Mouse (Mus musculus) c-Kit-positive CD71-negative TER-119-negative erythroid progenitor cells, embryonic 14.5 days (primary cell): ENCODE results near the gene Tfec.

Experiments
- DNase-seq: peaks from one replicate; pipeline ENCODE4 v3.0.0-alpha.2; 2013; ENCODE audit warnings: low read depth

The Tfec gene

DNA sequence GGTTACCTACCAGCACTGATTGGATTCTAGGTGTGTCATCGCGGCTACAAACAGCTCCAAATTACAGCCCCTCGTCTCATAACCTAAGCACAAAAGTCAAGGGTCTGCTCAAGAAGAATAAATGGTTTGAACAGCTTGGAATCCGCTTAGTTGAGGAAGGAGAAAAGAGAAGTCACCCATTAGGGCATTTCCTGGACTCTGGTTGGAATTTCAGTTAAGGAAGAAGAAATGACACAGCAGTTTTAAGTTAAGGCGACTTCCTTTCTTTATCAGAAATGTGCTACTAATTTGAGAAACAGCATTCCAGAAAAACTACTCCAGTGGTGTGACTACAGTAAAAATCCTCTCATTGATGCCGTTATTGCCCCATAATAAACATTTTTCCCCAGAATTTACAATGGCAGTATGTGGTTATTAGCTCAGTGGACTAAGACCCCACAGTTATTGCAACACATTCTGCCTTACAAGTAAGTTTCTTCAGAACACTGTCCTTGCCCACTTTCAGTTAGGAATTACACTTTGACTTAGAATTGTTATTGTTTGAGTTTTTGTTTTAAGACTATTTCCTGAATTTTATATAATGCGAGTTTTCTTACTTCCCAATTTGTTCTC, at the start of gene Tfec:
Gene Tfec, minus strand, starts transcription at position 191 of the 612 bp plus-strand sequence.
- no peak for DNase-seq

DNA sequence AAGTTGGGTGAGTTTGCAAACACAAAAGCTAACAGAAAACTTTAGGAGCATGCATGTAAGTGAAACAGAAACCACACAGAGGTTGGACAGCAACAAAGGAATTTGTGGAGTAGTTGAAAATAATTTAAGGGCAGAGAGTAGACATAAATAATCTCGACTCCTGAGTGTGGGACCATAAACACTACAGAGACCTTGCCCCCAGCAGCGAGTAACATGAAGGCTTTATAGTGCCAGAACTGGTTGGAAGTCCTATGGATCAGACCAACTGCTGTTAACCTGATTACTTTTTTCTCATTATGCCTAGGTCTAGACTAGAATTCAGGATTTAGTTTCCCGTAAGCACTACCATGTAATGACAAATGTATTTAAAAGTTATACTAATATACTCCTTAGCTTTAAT, 49.6 kb upstream of the Tfec start:
- DNase-seq = no peak

DNA sequence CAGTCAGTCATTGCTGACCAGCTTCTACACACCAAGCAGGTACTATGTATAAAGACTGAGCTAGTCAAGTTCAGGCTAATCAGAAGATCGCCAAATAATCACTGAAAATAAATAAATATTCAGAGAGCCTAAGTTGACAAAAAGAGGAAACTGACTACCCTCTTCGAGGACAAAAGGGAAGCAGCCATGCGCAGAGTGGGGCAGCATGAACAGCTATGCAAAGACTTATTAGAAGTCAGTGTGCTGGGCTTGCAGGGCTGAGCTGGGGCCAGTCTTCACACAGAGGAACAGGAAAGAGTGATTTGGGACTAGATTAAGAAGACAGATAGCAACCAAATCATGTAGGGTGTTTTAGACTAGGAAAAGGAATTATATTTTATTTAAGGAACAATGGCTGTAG, 45.3 kb upstream of the Tfec start:
- no peak for DNase-seq

DNA sequence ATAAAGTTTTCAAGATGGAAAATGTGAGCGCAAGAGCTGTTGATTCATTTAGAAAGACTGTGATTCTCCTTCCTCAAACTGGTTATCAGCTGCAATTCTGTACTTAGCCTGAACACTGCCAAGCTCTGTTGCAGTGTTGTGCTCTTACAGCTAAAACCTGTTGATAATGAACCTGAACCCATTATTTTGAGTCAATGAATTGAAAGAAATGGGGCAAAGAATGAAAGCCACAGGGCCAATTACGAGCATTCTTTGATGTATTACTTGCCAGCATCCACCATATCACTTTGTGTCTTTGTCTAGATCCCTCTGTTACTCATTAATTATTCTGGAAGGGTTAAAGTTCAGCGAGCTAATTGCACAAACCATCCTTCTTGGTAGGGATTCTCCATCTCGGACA, 44.2 kb upstream of the Tfec start:
- DNase-seq = no peak

DNA sequence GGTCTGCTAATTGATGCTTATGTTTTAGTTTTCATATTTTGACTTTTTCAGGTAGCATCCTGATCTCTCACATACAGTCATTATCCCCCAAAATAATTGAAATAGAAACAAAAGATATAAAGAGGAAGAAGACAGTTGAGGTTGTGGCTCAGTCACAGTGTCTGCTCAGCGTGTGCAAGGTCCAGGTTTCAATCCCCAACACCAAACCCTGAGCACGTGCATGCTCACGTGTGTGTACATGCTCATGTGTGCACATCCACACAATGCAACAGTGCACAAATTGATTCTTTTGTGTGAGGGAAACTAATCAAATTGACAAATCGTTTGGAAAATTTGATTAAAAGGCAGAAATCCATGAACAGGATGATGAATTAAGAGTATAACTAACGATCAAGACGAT, 32.8 kb upstream of the Tfec start:
- DNase-seq = no peak

DNA sequence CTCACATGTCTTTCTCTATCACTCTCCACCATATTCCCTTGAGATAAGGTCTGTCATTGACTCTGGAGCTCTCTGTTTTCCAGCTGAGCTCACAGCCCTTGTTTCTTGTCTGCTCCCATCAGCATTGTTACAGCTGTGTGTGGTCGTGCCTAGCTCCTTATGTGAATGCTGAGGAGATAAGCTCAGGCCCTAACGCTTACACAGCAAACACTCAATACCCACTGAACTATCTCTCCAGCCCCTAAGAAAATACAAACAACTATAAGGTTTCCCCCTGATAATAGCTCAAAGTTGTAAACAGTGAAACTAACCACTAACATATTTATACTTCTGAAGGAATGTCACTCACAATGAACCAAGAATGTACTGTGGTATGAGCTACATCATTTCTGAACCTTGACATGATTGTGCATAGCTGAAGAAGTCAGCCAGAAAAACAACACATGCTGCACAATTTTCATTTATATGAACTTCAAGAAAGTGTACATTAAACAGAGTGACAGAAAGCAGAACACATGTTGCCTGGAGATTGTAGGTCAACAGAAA, 21.9 kb upstream of the Tfec start:
- DNase-seq = no peak

DNA sequence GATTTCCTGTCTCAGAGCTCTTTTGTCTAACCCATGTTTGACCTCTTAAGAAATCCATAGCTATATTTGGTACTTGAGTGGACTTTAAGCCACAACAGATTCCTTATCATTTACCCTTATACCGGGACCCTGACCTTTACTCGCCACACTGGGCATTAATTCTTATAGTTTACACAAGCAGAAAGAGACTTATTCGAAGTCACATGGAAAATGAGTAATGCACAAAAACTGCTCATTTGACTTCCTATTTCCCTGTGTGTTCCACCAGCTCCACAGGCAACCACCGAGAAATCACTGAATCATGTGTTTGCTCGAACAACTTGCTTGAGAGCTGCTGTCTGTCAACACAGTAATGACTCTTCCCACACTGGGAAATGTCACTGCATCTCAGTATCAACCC, 6.4 kb downstream of the Tfec start:
- no peak for DNase-seq

DNA sequence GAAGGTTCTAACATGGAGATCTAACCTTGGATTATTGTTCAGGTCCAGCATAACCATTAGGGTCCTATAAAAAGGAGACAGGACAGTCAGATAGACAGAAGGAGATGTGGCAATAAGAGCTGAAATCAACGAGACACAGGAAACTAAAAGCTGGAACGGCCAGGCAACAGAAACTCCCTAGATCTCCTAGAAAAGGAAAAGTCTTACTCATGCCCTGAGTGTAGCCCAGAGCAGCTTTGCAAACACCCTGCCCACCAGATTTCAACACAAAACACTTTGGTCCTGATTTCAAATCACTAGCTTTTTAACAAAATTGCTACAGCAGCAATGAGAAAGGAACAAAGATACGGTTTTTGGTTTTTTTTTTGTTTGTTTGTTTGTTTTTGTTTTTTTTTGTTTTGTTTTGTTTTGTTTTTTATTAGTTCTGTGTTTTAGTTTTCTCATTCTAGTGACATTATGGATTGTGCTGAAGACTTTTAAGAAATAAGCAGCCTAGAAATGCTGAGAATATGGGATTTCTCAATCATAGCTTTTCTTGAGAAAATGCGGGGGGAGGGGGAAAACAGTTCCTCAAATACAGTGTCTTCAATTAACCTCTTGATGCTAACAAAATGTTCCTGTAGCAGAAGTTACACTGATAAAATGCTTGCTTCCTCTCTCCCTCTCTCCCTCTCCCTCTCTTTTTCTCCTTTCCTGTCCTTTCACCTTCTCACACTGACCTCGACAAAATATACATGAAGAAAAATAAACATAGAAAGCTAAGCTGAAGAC, 14.5 kb downstream of the Tfec start:
- DNase-seq = no peak

DNA sequence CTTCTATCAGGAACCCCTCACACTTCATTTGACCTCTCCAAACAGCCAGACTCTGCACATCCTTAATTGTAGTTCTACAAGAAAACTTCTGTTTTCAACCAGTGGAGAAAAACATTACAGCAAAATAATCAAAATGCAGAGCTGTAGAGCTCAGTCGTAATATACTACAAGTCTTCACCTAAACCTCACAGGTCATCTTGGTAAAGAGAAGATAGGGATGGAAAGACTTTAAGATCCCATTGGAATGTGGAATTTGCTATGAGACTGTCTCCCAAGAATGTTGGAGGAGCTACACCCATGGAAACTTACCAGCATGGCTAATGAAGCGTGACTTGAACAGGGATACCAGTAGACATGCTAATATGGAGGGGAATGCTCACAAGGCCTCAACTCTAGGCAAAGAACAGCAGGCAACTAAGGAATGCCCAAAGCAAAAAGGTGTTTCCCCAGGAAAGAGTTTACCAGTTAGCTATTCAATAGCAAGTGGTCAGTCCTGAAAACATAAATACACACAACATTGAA, 24.2 kb downstream of the Tfec start:
- DNase-seq = no peak

DNA sequence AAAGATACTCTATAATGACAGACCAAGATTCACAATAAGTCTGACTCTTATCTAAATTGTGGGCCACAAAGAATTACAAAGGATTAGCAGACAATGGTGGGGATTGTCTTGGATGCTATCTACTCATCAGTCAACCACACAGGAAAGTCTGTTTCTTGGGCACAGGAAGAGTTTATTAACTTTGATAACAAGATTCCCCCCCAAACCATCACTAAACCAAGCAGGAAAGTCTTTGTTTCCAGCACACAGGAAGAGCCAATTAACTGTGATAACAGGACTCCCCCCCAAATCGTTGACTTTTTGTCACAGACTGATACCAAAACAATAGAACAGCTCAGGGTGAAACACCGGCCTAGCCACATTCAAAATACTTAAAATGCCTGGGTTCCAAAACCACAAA, 28.2 kb downstream of the Tfec start:
- DNase-seq = no peak

DNA sequence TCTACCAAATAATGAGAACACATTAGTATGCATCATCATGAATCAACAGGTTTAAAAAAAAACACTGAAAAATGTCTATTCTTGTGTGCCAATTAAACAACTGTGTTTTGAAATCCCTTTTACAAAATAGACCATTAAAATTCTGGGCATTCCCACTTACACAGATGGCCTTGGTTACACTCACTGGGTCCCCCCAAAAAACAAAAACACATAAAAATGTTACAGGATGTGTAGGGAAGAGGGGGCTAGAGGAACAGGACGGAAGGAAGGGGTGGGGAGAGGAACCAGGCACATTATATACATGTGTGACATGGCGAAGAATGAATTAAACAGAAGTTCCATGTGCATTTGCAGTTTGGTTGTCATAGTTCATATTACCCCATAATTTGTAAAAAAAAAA, 29.9 kb downstream of the Tfec start:
- DNase-seq = no peak

DNA sequence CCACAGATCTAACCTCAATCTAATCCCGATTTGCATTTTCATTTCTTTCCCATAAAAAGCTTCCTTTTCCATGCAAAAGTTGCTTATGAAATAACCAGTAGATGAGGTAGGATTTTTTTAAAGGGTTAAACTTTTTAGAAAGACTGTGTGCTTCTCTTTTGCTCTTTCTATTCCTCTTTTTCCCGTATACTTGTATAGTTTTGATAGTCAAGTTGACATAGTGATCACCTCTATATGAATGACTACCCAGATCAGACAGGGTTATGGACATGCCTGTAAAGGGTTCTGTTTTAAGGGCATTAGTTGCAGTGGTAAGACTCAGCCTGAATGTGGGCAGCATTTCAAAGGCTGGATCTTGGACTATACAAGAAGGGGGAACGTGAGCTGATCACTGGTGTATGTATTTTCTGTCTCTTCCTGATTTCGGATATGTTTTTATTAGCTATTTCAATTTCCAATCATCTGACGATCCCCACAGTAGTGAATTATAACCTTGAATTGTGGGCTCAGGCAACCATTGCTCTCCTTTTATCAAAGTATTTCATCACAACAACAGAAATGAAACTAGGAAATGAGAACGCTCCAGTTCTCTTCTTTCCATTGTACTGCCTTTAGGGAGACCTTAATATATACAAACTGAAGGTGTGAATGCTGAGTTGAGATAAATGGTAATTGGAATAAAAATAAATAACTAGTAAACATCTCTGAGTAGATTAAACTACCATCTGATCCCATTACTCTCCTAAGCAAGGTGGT, 35.3 kb downstream of the Tfec start:
- no peak for DNase-seq

DNA sequence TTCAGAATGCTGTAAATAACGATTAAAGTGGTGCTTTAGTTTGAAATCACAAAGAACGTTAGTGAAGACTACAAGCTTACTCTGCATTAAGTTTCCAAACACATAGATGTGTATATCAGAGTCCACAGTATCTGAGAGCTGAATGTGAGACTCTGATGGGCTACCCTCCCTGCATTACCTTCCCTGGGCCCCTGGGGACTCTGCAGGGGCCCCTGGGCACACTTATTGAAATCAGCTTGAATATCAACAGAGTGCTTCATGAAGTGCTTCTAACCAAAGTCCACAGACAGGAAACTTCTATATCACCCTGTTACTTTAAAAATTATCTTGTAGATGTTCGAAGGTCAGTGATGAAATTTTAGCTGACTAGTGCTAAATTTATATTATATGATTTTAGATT, 36.2 kb downstream of the Tfec start:
- no peak for DNase-seq

DNA sequence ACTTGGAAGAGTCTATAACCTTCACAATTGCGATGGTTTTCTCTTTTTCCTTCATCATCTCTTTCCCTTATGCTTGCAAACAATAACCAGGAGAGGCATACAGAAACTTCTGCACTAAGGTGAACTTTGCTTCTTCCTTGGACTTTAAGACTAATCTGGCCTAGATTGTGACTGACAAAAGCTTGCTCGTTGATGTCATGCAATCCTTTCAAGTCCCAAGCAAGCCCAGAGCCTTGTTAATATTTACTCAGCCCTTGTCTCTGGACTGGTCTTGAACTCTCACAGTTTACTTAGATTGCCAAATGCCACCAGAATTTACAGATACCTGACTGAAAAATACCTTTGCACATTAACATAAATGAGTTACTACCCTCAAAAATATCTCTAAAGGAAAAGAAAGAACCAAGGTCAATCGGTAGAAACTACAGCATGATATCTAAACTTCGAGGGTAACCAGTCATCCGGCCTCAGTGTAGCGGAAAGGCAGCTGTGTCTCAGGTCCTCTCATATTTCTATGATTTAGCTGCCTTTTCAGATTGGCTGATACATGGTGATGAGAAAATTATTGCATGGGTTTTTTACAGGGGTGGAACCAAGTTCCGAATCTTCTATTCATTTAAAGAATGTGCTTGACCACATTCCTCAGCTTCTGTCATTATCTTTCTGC, 42.2 kb downstream of the Tfec start:
- DNase-seq = no peak

DNA sequence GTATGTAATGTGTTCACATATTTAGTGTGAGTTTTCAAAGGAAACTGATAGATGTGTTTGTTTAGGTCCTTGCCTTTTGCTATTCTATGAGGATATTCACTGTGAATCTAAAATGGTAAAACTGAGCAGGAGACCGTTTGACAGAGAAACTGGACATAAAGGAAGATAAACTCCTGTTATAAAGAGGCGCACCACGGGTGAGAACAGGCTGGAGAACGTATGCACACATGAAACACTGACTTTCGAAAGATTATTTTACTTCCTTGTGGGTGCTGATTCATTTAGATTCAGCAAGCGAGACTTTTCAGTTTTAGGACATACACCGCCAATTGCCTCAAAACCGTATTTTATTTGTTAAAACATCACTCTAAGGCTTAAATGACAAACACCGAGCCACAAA, 43.3 kb downstream of the Tfec start:
- DNase-seq = no peak

DNA sequence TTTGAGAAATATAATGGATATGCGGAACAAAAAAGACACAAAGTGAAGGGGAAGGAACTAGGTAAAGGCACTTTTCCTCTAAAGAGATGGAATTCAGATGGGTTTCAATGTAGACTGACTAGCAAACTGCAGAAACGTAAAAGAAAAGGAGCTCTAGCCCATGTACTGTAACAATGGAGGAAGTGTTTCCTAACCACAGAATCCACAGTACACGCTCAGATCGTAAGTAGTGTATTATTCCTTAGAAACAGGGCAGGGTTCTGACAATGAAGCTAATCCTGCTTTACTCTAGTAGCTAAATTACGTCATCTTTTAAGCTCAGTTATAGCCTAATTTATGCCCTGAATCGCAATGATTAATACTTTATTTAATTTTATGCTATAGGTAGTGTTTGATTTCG, 51.7 kb downstream of the Tfec start:
- no peak for DNase-seq

DNA sequence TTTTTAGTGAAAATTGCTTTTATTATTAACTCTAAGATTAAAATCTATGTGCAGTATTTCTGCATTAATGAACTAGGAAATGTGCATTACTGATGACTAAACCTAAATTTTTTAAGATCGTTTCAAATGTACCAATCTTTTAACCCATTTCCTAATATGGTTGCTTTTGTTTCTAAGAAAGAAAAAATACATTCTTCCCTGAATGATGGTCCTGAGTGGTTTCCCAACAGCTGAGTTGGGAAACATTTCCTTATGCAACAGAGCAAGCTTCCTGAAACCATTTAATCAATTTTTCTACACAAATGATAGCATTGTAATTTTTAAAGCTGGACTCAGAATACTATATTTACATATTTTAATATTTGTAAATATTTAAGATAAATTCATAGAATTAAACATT, 62.6 kb downstream of the Tfec start:
- DNase-seq = no peak

DNA sequence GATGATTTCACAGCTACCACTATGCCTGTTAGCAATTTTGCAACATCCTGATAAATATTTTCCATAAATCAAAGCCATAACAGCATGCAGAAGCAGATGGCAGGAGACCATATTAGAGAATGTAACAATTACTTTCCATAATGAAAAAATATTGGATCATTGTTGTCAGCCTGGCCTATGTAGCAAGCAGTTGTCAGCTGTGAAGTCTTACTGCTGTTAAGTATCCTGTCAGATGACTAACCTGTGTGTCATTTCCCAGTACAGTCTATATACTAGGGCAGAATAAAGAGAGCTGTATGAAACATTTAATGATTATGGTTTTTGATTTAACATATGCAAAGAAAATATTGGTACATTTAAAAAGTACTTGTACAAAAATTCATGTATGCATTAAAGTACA, 69.9 kb downstream of the Tfec start:
- no peak for DNase-seq

DNA sequence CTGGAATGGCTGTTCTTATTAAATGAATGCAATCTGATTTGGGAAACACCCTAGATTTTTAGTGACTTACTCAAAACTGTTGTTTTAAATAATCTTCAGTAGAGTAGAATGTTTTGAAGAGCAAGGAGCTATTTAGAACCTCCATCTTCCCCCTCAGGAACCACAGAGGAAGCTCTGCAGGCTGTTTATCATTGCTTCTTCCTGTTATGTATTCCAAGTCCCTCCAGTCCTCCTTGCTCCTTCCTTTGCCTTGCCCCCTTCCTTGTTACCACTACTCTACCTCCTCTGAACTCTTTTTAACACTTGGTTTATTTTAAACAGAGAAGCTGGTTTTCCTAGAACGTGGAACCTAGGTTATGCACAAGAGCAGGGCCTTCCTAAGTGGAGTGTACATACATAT, 76.3 kb downstream of the Tfec start:
- DNase-seq = no peak

DNA sequence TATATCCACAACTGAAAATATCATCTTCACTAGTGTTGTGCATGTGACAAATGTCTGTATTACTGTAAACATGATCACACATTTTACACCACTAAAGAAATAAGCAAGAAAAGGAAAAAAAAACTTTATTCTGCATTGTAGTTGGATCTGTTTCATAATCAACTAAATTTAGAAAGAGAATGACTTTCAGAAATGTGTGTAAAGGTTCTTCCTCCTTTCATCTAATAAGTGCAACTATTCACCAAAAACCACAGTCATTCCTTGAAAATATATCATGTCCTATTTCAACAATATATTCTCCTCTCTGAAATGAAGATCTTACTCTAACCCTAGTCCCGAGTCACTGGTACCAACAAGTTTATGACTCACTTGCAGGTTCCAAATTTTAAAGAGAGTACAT, 91.9 kb downstream of the Tfec start:
- DNase-seq = no peak

DNA sequence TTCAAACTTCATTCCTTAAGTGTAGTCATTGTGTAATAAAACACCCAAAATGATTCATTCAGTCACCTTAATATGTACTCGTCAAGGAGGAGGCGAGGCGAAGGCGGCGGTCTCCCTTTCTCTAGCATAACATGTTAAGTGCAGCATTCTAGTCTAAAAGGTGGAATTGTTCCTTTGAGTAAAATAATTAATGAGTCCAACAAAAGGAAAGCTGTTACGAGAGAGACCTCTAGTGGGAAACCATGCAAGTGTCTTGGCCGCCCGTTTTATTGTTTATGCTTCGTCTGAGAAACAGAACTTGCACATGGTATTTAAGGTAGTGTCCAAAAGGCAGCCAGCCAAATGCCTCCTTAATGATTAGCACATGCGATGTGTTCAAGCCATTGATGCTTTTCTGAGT, 100.6 kb downstream of the Tfec start:
- no peak for DNase-seq

DNA sequence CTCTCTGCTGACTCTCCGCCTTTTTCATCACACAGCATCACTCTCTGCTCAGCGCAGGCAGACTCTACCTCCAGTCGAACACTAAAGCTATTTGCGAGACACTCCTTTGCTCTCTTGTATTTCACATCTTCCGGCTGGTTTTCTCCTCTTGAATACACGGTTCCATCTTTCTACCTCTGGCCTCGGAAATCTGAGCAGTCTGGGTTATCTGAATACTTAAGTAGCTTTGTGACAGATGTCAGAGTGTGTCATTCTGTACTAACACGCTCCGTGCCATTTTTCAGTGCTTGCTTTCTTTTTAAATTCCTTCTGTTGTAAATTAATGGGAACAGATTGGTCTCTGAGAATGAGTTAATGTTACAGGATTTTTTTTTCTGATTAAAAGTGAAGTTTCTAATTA, 101.3 kb downstream of the Tfec start:
- no peak for DNase-seq
